Mouse (Mus musculus) midbrain, embryonic 12.5 days (tissue): ENCODE results near the gene Sit1. TPM values are rescaled to one million over a fixed set of nuclear protein-coding genes. Genes with fewer than 3 reads are reported as not detected.

ENCODE experiments used
- ATAC-seq: fragments of 200-750 bp; cut with Nextera tagmentation; 2 replicates; pipeline ENCODE4 v1.8.0; 2017; ENCODE audit warnings: low read depth, moderate TSS enrichment, moderate library complexity; ENCODE audit not compliant: low FRiP score
- H3K27ac ChIP-seq: fragments of 300-500 bp; sonication (generic); replicated peaks from 2 replicates; pipeline ENCODE4 v1.5.1; 2016; ENCODE audit warnings: mild to moderate bottlenecking
- H3K27me3 ChIP-seq: fragments of 300-500 bp; sonication (generic); 2 replicates; pipeline ENCODE4 v1.6.1; 2016; ENCODE audit warnings: mild to moderate bottlenecking
- H3K36me3 ChIP-seq: fragments of 300-500 bp; sonication (generic); 2 replicates; pipeline ENCODE4 v1.6.1; 2016
- H3K4me1 ChIP-seq: fragments of 300-500 bp; sonication (generic); 2 replicates; pipeline ENCODE4 v1.6.1; 2016
- H3K4me2 ChIP-seq: fragments of 300-500 bp; sonication (generic); replicated peaks from 2 replicates; pipeline ENCODE4 v1.6.1; 2016; ENCODE audit warnings: mild to moderate bottlenecking, moderate library complexity
- H3K4me3 ChIP-seq: fragments of 300-500 bp; sonication (generic); 2 replicates; pipeline ENCODE4 v1.5.1; 2016; ENCODE audit warnings: mild to moderate bottlenecking
- H3K9ac ChIP-seq: fragments of 300-500 bp; sonication (generic); replicated peaks from 2 replicates; pipeline ENCODE4 v1.6.1; 2016; ENCODE audit warnings: mild to moderate bottlenecking, moderate library complexity
- H3K9me3 ChIP-seq: fragments of 300-500 bp; sonication (generic); 2 replicates; pipeline ENCODE4 v1.6.1; 2016; ENCODE audit warnings: mild to moderate bottlenecking
- WGBS: fragments of 180-500 bp; shearing (Covaris S2); methylation state at CpG from one replicate; pipeline ENCODE4 v1.1.7; 2016; 5-methylcytosine and 5-hydroxymethylcytosine counted together
- polyA plus RNA-seq: library from polyadenylated mRNA; unstranded; fragments of >200 nt; fragmentation: Nextera tagmentation; extraction: Ambion mirVana; gene quantifications from 2 replicates; pipeline ENCODE4 v1.2.1, GENCODE M21; 2016

Sit1 gene
- polyA plus RNA-seq, 1 experiment from 2014 or later: not detected

- 25% methylated on average over 4 of the region's 4 CpGs for WGBS
These were observed 27.1 kb downstream of the Sit1 start for GRCm38 (mm10) chr4:43456470-43456869.

GRCm38 (mm10) chr4:43454041-43454836 is 29.3 kb downstream of the Sit1 start, which contains the start of gene Cd72:
Cd72 (minus strand) TSS chr4:43454628.
- Histone ChIP-seq H3K4me3 (peak within 1 kb of the TSS; percentile 26), H3K4me2 (peak within 1 kb of the TSS; percentile 48), H3K36me3 (no peaks in the 10 kb centered on the region), H3K27ac (no peak within 1 kb of the TSS), H3K4me1 (peaks cover 15% of the 10 kb centered on the region), H3K9ac (0 out of 2 replicates have a peak within 1 kb of the TSS, but pooled peaks have one; percentile 11), H3K9me3 (no peaks in the 10 kb centered on the region), H3K27me3 (peaks cover 47% of the 10 kb centered on the region)
- ATAC-seq: no peak
- WGBS: 31% methylated on average over 20 of the region's 20 CpGs

More at GRCm38 (mm10) chr4:43456470-43456869, 27.1 kb downstream of the Sit1 start:
- no peak for ATAC-seq
- Histone ChIP-seq H3K36me3 (no peaks in the 10 kb centered on the region), H3K9ac (no peak overlapping the region), H3K27ac (no peak overlapping the region), H3K4me1 (peaks cover 15% of the 10 kb centered on the region), H3K4me3 (no peak overlapping the region), H3K9me3 (no peaks in the 10 kb centered on the region), H3K27me3 (peaks cover 47% of the 10 kb centered on the region), H3K4me2 (no peak overlapping the region)

- no peak overlapping the region for H3K27ac ChIP-seq
- 0 out of 2 replicates have a peak overlapping the region, but pooled peaks have one; percentile 11 for H3K9ac ChIP-seq
- no peaks in the 10 kb centered on the region for H3K9me3 ChIP-seq
- peaks cover 46% of the 10 kb centered on the region for H3K27me3 ChIP-seq
- peak overlapping the region; percentile 26 for H3K4me3 ChIP-seq
- peak; percentile 52; the same call in 1 of the 2 replicates for ATAC-seq
- peaks cover 15% of the 10 kb centered on the region for H3K4me1 ChIP-seq
- 2% methylated on average over 18 of the region's 18 CpGs for WGBS
- peaks cover 2% of the 10 kb centered on the region; the same call in 1 of the 2 replicates for H3K36me3 ChIP-seq
- peak overlapping the region; percentile 48 for H3K4me2 ChIP-seq
These were observed 30.1 kb downstream of the Sit1 start for GRCm38 (mm10) chr4:43453413-43453812.

- H3K4me2 ChIP-seq: no peak overlapping the region
- H3K9ac ChIP-seq: no peak overlapping the region
- peaks cover 14% of the 10 kb centered on the region for H3K4me1 ChIP-seq
- H3K36me3 ChIP-seq: peaks cover 13% of the 10 kb centered on the region
- no peak overlapping the region for H3K27ac ChIP-seq
- H3K9me3 ChIP-seq: no peaks in the 10 kb centered on the region
- peaks cover 42% of the 10 kb centered on the region for H3K27me3 ChIP-seq
- 66% methylated on average over 11 of the region's 11 CpGs for WGBS
- no peak for ATAC-seq
- no peak overlapping the region for H3K4me3 ChIP-seq
These were observed 31.2 kb downstream of the Sit1 start for GRCm38 (mm10) chr4:43452315-43452714.

GRCm38 (mm10) chr4:43448554-43448953 is 35.0 kb downstream of the Sit1 start:
- Histone ChIP-seq H3K4me2 (no peak overlapping the region), H3K4me3 (no peak overlapping the region), H3K4me1 (peaks cover 16% of the 10 kb centered on the region), H3K9ac (no peak overlapping the region), H3K36me3 (peaks cover 38% of the 10 kb centered on the region), H3K9me3 (no peaks in the 10 kb centered on the region), H3K27me3 (peaks cover 20% of the 10 kb centered on the region), H3K27ac (no peak overlapping the region)
- ATAC-seq: no peak
- 86% methylated on average over 3 of the region's 3 CpGs for WGBS

GRCm38 (mm10) chr4:43447251-43447650 is 36.3 kb downstream of the Sit1 start:
- no peak overlapping the region for H3K4me3 ChIP-seq
- peaks cover 13% of the 10 kb centered on the region for H3K4me1 ChIP-seq
- 89% methylated on average over 13 of the region's 13 CpGs for WGBS
- H3K36me3 ChIP-seq: peaks cover 38% of the 10 kb centered on the region
- no peak overlapping the region for H3K27ac ChIP-seq
- peaks cover 7% of the 10 kb centered on the region for H3K27me3 ChIP-seq
- H3K9me3 ChIP-seq: no peaks in the 10 kb centered on the region
- H3K9ac ChIP-seq: no peak overlapping the region
- H3K4me2 ChIP-seq: no peak overlapping the region
- ATAC-seq: no peak

- peaks cover 13% of the 10 kb centered on the region for H3K4me1 ChIP-seq
- H3K9me3 ChIP-seq: no peaks in the 10 kb centered on the region
- peak overlapping the region; percentile 100 for H3K9ac ChIP-seq
- ATAC-seq: 0 out of 2 replicates have a peak, but pooled peaks have one; percentile 4
- peak overlapping the region; percentile 92 for H3K4me2 ChIP-seq
- H3K27ac ChIP-seq: peak overlapping the region; percentile 96
- H3K36me3 ChIP-seq: peaks cover 37% of the 10 kb centered on the region
- 0 out of 2 replicates have a peak, but pooled peaks cover 3% of the 10 kb centered on the region for H3K27me3 ChIP-seq
- peak overlapping the region; percentile 96 for H3K4me3 ChIP-seq
- under 1% methylated on average over 28 of the region's 28 CpGs for WGBS
These were observed 40.0 kb downstream of the Sit1 start for GRCm38 (mm10) chr4:43443511-43443910.

- WGBS: under 1% methylated on average over 73 of the region's 88 CpGs
- Histone ChIP-seq H3K27me3 (0 out of 2 replicates have a peak, but pooled peaks cover 3% of the 10 kb centered on the region), H3K27ac (peak overlapping the region; percentile 96)
These were observed 40.8 kb downstream of the Sit1 start for GRCm38 (mm10) chr4:43442456-43443361.

GRCm38 (mm10) chr4:43442044-43442443 is 41.5 kb downstream of the Sit1 start:
- peak; percentile 94 for ATAC-seq
- Histone ChIP-seq H3K4me1 (peaks cover 13% of the 10 kb centered on the region), H3K9me3 (no peaks in the 10 kb centered on the region), H3K9ac (peak overlapping the region; percentile 100), H3K36me3 (peaks cover 23% of the 10 kb centered on the region), H3K4me3 (peak overlapping the region; percentile 96), H3K4me2 (peak overlapping the region; percentile 92), H3K27me3 (0 out of 2 replicates have a peak, but pooled peaks cover 3% of the 10 kb centered on the region), H3K27ac (peak overlapping the region; percentile 96)
- WGBS: under 1% methylated on average over 33 of the region's 33 CpGs

More at GRCm38 (mm10) chr4:43442456-43443361, 40.8 kb downstream of the Sit1 start:
- Histone ChIP-seq H3K9me3 (no peaks in the 10 kb centered on the region), H3K4me3 (peak overlapping the region; percentile 96), H3K4me2 (peak overlapping the region; percentile 92), H3K4me1 (peaks cover 13% of the 10 kb centered on the region), H3K9ac (peak overlapping the region; percentile 100), H3K36me3 (peaks cover 29% of the 10 kb centered on the region)
- peak; percentile 63 for ATAC-seq

GRCm38 (mm10) chr4:43441639-43442038 is 41.9 kb downstream of the Sit1 start, which contains the start of gene Tesk1:
Tesk1 (plus strand) TSS chr4:43441939.
- Histone ChIP-seq H3K4me2 (peak within 1 kb of the TSS; percentile 92), H3K36me3 (peaks cover 19% of the 10 kb centered on the region), H3K4me1 (peaks cover 13% of the 10 kb centered on the region), H3K9ac (peak within 1 kb of the TSS; percentile 100), H3K4me3 (peak within 1 kb of the TSS; percentile 96), H3K27ac (peak within 1 kb of the TSS; percentile 96), H3K27me3 (0 out of 2 replicates have a peak, but pooled peaks cover 3% of the 10 kb centered on the region), H3K9me3 (no peaks in the 10 kb centered on the region)
- WGBS: 23% methylated on average over 4 of the region's 4 CpGs
- peak; percentile 21; the same call in 1 of the 2 replicates for ATAC-seq

GRCm38 (mm10) chr4:43432832-43433231 is 50.7 kb downstream of the Sit1 start:
- H3K4me1 ChIP-seq: peaks cover 11% of the 10 kb centered on the region
- no peak for ATAC-seq
- no peaks in the 10 kb centered on the region for H3K9me3 ChIP-seq
- 80% methylated on average over 1 of the region's 1 CpGs for WGBS
- H3K36me3 ChIP-seq: no peaks in the 10 kb centered on the region
- H3K27me3 ChIP-seq: peaks cover 24% of the 10 kb centered on the region
- H3K4me3 ChIP-seq: no peak overlapping the region
- no peak overlapping the region for H3K9ac ChIP-seq
- H3K27ac ChIP-seq: no peak overlapping the region
- no peak overlapping the region for H3K4me2 ChIP-seq
